Comparison of ENCODE assay signal across 29 mouse cellular contexts in the genomic region with DNA sequence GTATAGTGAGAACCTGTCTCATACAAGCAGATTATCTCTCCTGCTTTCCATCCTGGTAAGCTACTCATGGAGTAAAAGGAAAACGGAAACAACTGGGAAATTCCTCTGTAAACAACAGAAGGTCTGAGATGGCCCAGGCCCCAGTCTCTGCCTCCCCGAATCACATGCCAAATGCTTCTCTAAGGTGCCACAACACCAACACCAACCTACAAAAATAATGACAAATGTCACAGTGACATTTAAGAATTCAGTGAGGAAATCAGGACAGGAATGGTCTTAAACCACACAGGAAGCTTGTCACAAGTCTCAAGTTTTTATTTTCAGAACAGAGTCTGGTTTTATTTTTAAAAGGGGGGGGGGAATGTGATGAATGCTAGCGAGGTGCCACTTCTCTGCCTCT. TPM values are rescaled to one million over a fixed set of nuclear protein-coding genes. Genes with fewer than 3 reads are reported as not detected.
A peak's percentile ranks its signal among the peaks of the same experiment; 100 is the strongest.
DNase-seq lines count a peak whose midpoint lies in the region; ATAC-seq lines count a peak whose summit lies in the region.
"Had no signal": no experiment of that assay in that cellular context is flagged by ENCODE, and none has a peak within 500 bp of the region (broad histone marks: within the 10 kb centered on the region; RNA-seq: fewer than 3 reads in every experiment).

No protein-coding gene starts in this region.

- WGBS in heart, embryonic 10.5 days, result 51% methylated on average over 3 of the region's 3 CpGs

- peaks cover 50% of the 10 kb centered on the region for H3K27me3 ChIP-seq in heart, embryonic 10.5 days (ENCODE audit: insufficient read depth, poor library complexity, severe bottlenecking)

- H3K36me3 ChIP-seq in heart, embryonic 10.5 days, result no peaks in the 10 kb centered on the region
- H3K36me3 ChIP-seq: heart, embryonic 12.5 days; kidney, embryonic 15.5 days had no signal

- H3K4me3 ChIP-seq in heart, embryonic 10.5 days, result no peak overlapping the region
- H3K4me3 ChIP-seq: erythroblast, embryonic 14.5 days; heart, embryonic 12.5 days; kidney, embryonic 15.5 days had no signal

- DNase-seq in 416B (ENCODE audit: low read depth), result peak; percentile 65
- peak; percentile 46 for DNase-seq in CD4-positive helper T cell, adult 2 months (ENCODE audit: low read depth, low spot score)
- peak; percentile 62 for DNase-seq in naive thymus-derived CD4-positive, alpha-beta T cell, adult 2 months (ENCODE audit: low read depth)
- no peak for DNase-seq in heart, embryonic 10.5 days (ENCODE audit: low spot score)
- DNase-seq in thymus, postnatal 14 days, result no peak
- DNase-seq: adrenal gland, postnatal 25 days; cerebellum, adult 2 months; cerebellum, postnatal 14 days; gastrocnemius, postnatal 14 days; heart, adult 18-20 months; heart, postnatal 4 days; kidney, adult 18-20 months; kidney, postnatal 4 days; layer of hippocampus, adult 9-11 months; liver; lung, adult 2 months; lung, postnatal 14 days; midbrain, embryonic 14.5 days; right cerebral cortex, adult 18-20 months; thymus, postnatal 36 days had no signal

- H3K4me1 ChIP-seq in heart, embryonic 10.5 days, result peaks cover 26% of the 10 kb centered on the region

- no peak overlapping the region for H3K27ac ChIP-seq in heart, embryonic 10.5 days
- H3K27ac ChIP-seq: hindbrain, embryonic 14.5 days; kidney, embryonic 15.5 days; liver, embryonic 14.5 days had no signal

- H3K9me3 ChIP-seq in heart, embryonic 10.5 days, result no peaks in the 10 kb centered on the region
- H3K9me3 ChIP-seq: heart, embryonic 12.5 days; kidney, embryonic 15.5 days had no signal

- ATAC-seq in granulocyte monocyte progenitor cell, adult 5-6 weeks (replicated peaks; ENCODE audit: poor library complexity, severe bottlenecking), result 0 out of 2 replicates have a peak, but pooled peaks have one; percentile 5
- ATAC-seq: forebrain, embryonic 16.5 days had no signal

RNA-seq across cellular contexts. Expression of a gene that starts 5.0 kb away (rescaled TPM):
- not detected in 2 replicates for total RNA-seq in granulocyte monocyte progenitor cell, adult 5-6 weeks (2014; fragmentation: Nextera tagmentation)
- total RNA-seq in granulocyte monocyte progenitor cell, adult 5-6 weeks (2017), result not detected in 2 replicates
- 0.03 and 0.07 TPM in 2 replicates for polyA plus RNA-seq in heart, embryonic 10.5 days (2016; fragmentation: Nextera tagmentation; extraction: Ambion mirVana)
- total RNA-seq: adrenal gland, postnatal 25 days; heart, adult 18-20 months; neutrophil, adult 5-6 weeks had no signal
- polyA plus RNA-seq: erythroblast, embryonic 14.5 days; heart, postnatal 0 days had no signal

RNA-seq across cellular contexts. Expression of a gene that starts 25.6 kb away (rescaled TPM):
- 17.1 and 29.8 TPM in 2 replicates for total RNA-seq in granulocyte monocyte progenitor cell, adult 5-6 weeks (2014; fragmentation: Nextera tagmentation)
- 17.0 and 27.7 TPM in 2 replicates for total RNA-seq in granulocyte monocyte progenitor cell, adult 5-6 weeks (2017)
- polyA plus RNA-seq in heart, embryonic 10.5 days (2016; fragmentation: Nextera tagmentation; extraction: Ambion mirVana), result 4.6 and 6.5 TPM in 2 replicates

RNA-seq across cellular contexts. Expression of a gene that starts 42.5 kb away (rescaled TPM):
- total RNA-seq in granulocyte monocyte progenitor cell, adult 5-6 weeks (2014; fragmentation: Nextera tagmentation), result 7.4 and 9.6 TPM in 2 replicates
- 3.6 and 4.7 TPM in 2 replicates for total RNA-seq in granulocyte monocyte progenitor cell, adult 5-6 weeks (2017)
- 20.5 and 20.6 TPM in 2 replicates for polyA plus RNA-seq in heart, embryonic 10.5 days (2016; fragmentation: Nextera tagmentation; extraction: Ambion mirVana)

Comparison
In these comparisons a context has a peak if more than half of its experiments do, and no peak if none do; other contexts are left out.
1. DNase-seq: peak in 416B (single experiment), CD4-positive helper T cell, adult 2 months (single experiment) and naive thymus-derived CD4-positive, alpha-beta T cell, adult 2 months (single experiment); none in heart, embryonic 10.5 days (single experiment) and thymus, postnatal 14 days (single experiment).